Mouse (Mus musculus) G1E (cell line): ENCODE data around the gene Hnrnpul1.

Experiments used
- CTCF ChIP-seq: IDR thresholded peaks from 2 replicates; pipeline ENCODE4 v1.5.1; 2012; ENCODE audit warnings: low read depth, low read length, inconsistent platforms, mixed read lengths
- GATA1 ChIP-seq: IDR thresholded peaks from 2 replicates; pipeline ENCODE4 v1.6.1; 2012; ENCODE audit warnings: borderline replicate concordance, low read length, inconsistent platforms, mixed read lengths
- GATA2 ChIP-seq: IDR thresholded peaks from 2 replicates; pipeline ENCODE4 v1.6.1; 2012; ENCODE audit warnings: low read depth, low read length, inconsistent platforms, borderline replicate concordance
- POLR2AphosphoS5 ChIP-seq: IDR thresholded peaks from 2 replicates; pipeline ENCODE4 v1.6.1; 2012; ENCODE audit warnings: low read depth, low read length, inconsistent platforms; ENCODE audit not compliant: insufficient replicate concordance
- TAL1 ChIP-seq: conservative IDR thresholded peaks from 2 replicates; pipeline ENCODE4 v1.6.1; 2012; ENCODE audit warnings: low read depth, low read length, inconsistent platforms, mixed read lengths

DNA sequence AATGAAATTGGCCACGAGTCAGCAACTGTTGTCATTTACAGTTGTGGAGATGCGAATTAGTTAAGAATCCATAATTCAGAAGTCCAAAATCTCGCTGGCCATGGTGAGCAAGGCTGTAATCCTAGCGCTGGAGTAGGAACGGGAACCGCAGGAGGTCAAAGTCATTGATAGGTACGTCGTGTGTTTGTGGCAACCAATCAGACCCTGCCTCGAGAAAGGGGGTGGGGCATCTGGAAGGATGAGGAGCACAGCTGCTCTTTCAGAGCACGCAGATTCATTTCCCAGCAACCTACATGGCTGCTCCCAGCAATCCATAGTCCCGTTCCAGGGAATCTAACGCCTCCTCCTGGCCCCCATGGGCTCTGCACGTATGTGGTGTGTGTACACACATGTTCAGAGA is 54.7 kb downstream of the Hnrnpul1 start:
- TF ChIP-seq GATA2 (no peak), CTCF (no peak), TAL1 (no peak), GATA1 (no peak), POLR2AphosphoS5 (no peak)
